Mouse (Mus musculus) heart, postnatal 25 days (tissue): ENCODE measurements around the gene Arid1b. TPM values are rescaled to one million over a fixed set of nuclear protein-coding genes. Genes with fewer than 3 reads are reported as not detected.
"Not testable (repeated sequence)": the region's sequence is repeated elsewhere in the genome, so short reads cannot be mapped to it uniquely, and the experiment has no call there.

ENCODE experiments used
- DNase-seq: peaks from one replicate; pipeline ENCODE4 v3.0.0; 2022; ENCODE audit warnings: low spot score
- intact Hi-C: fragments of 180-260 bp; cut with DNase I; formaldehyde crosslinking; loops from one replicate; pipeline ENCODE4 v1.15.1; 2025
- total RNA-seq, 2 experiments: library from RNA; stranded (reverse); gene quantifications; 2 replicates each; pipeline ENCODE4 v1.2.3; 2021

Gene Arid1b
- total RNA-seq, 2 experiments from 2014 or later: 28.2 to 32.0 TPM

GRCm38 (mm10) chr17:5074752-5075506, 80.8 kb downstream of the Arid1b start:
- DNase-seq: no peak

GRCm38 (mm10) chr17:5077996-5078395, 83.9 kb downstream of the Arid1b start:
- no peak for DNase-seq
- intact Hi-C loops: loop anchor here (5.0 kb wide), 1 partner anchor 109 kb away; no protein-coding TSS in a partner anchor

More at GRCm38 (mm10) chr17:5074752-5075506, 80.8 kb downstream of the Arid1b start:
- intact Hi-C loops: loop anchor here (5.0 kb wide), 1 partner anchor 112 kb away; no protein-coding TSS in a partner anchor

GRCm38 (mm10) chr17:5078576-5078975, 84.4 kb downstream of the Arid1b start:
- intact Hi-C loops: loop anchor here (5.0 kb wide), 1 partner anchor 109 kb away; no protein-coding TSS in a partner anchor
- DNase-seq: no peak

- intact Hi-C loops: no loop called here
- no peak for DNase-seq
Measured at GRCm38 (mm10) chr17:5080884-5081419, 86.8 kb downstream of the Arid1b start.

- DNase-seq: no peak
- intact Hi-C loops: no loop called here
Measured at GRCm38 (mm10) chr17:5082274-5082673, 88.1 kb downstream of the Arid1b start.

GRCm38 (mm10) chr17:5083497-5083896, 89.4 kb downstream of the Arid1b start:
- intact Hi-C loops: no loop called here
- DNase-seq: no peak

- intact Hi-C loops: no loop called here
- no peak for DNase-seq
Measured at GRCm38 (mm10) chr17:5084139-5084538, 90.0 kb downstream of the Arid1b start.

- no peak for DNase-seq
- intact Hi-C loops: no loop called here
Measured at GRCm38 (mm10) chr17:5085004-5085403, 90.9 kb downstream of the Arid1b start.

GRCm38 (mm10) chr17:5085942-5086341, 91.8 kb downstream of the Arid1b start:
- intact Hi-C loops: no loop called here
- DNase-seq: no peak

GRCm38 (mm10) chr17:5088241-5088640, 94.1 kb downstream of the Arid1b start:
- intact Hi-C loops, DNase-seq: not testable (repeated sequence)

GRCm38 (mm10) chr17:5088822-5089221, 94.7 kb downstream of the Arid1b start:
- intact Hi-C loops: no loop called here
- no peak for DNase-seq

GRCm38 (mm10) chr17:5089541-5089940, 95.4 kb downstream of the Arid1b start:
- no peak for DNase-seq

GRCm38 (mm10) chr17:5091490-5091889, 97.4 kb downstream of the Arid1b start:
- intact Hi-C loops: no loop called here
- no peak for DNase-seq

More at GRCm38 (mm10) chr17:5089541-5089940, 95.4 kb downstream of the Arid1b start:
- intact Hi-C loops: no loop called here

GRCm38 (mm10) chr17:5091934-5092333, 97.8 kb downstream of the Arid1b start:
- intact Hi-C loops: no loop called here
- DNase-seq: no peak

GRCm38 (mm10) chr17:5093343-5093742, 99.2 kb downstream of the Arid1b start:
- DNase-seq, intact Hi-C loops: not testable (repeated sequence)

- intact Hi-C loops: no loop called here
- no peak for DNase-seq
Measured at GRCm38 (mm10) chr17:5094636-5095035, 100.5 kb downstream of the Arid1b start.

- intact Hi-C loops: no loop called here
- DNase-seq: no peak
Measured at GRCm38 (mm10) chr17:5095741-5096140, 101.6 kb downstream of the Arid1b start.

GRCm38 (mm10) chr17:5097046-5097445, 102.9 kb downstream of the Arid1b start:
- no peak for DNase-seq
- intact Hi-C loops: no loop called here

GRCm38 (mm10) chr17:5097545-5098475, 103.7 kb downstream of the Arid1b start:
- DNase-seq: no peak
- intact Hi-C loops: no loop called here

- intact Hi-C loops: no loop called here
- DNase-seq: no peak
Measured at GRCm38 (mm10) chr17:5098727-5099126, 104.6 kb downstream of the Arid1b start.
